Mouse (Mus musculus) layer of hippocampus, adult 8-10 months (tissue): Measurements from ENCODE around the gene Lhx5. TPM values are rescaled to one million over a fixed set of nuclear protein-coding genes. Genes with fewer than 3 reads are reported as not detected.
A peak's percentile ranks its signal among the peaks of the same experiment; 100 is the strongest.

ENCODE experiments used
- DNase-seq, 2 experiments: peaks; one replicate each; pipeline ENCODE4 v3.0.0; 2022; ENCODE audit warnings: low spot score in 2 of 2
- total RNA-seq, 4 experiments: library from RNA; stranded (reverse); gene quantifications; 2 replicates each; pipeline ENCODE4 v1.2.4; 2022

Lhx5 gene
- total RNA-seq, 4 experiments from 2014 or later, result 0.10 to 0.11 TPM; not detected in 2

GRCm38 (mm10) chr5:120431001-120431583, 407 bp upstream of the Lhx5 start:
- no peak for DNase-seq

GRCm38 (mm10) chr5:120432486-120433015, 1.1 kb downstream of the Lhx5 start:
- DNase-seq, result no peak

- no peak for DNase-seq
These were observed 1.7 kb downstream of the Lhx5 start for GRCm38 (mm10) chr5:120433135-120433760.

- DNase-seq, result no peak
These were observed 2.8 kb downstream of the Lhx5 start for GRCm38 (mm10) chr5:120434231-120434735.

GRCm38 (mm10) chr5:120435006-120435681, 3.6 kb downstream of the Lhx5 start:
- DNase-seq, result no peak

GRCm38 (mm10) chr5:120435731-120436501, 4.4 kb downstream of the Lhx5 start:
- no peak for DNase-seq

GRCm38 (mm10) chr5:120436885-120437495, 5.5 kb downstream of the Lhx5 start:
- DNase-seq, result no peak

- DNase-seq, result no peak
These were observed 6.0 kb downstream of the Lhx5 start for GRCm38 (mm10) chr5:120437539-120437938.

GRCm38 (mm10) chr5:120437986-120438385, 6.5 kb downstream of the Lhx5 start:
- DNase-seq, result no peak

- no peak for DNase-seq
These were observed 7.0 kb downstream of the Lhx5 start for GRCm38 (mm10) chr5:120438469-120438868.

GRCm38 (mm10) chr5:120438991-120439710, 7.7 kb downstream of the Lhx5 start:
- no peak for DNase-seq

GRCm38 (mm10) chr5:120439887-120440670, 8.6 kb downstream of the Lhx5 start:
- DNase-seq, result no peak

GRCm38 (mm10) chr5:120440733-120441132, 9.2 kb downstream of the Lhx5 start:
- peak; percentile 61 to 84 for DNase-seq

- DNase-seq, result no peak
These were observed 15.8 kb downstream of the Lhx5 start for GRCm38 (mm10) chr5:120447305-120447704.

GRCm38 (mm10) chr5:120454756-120455337, 23.3 kb downstream of the Lhx5 start:
- DNase-seq, result no peak

- no peak for DNase-seq
These were observed 24.8 kb downstream of the Lhx5 start for GRCm38 (mm10) chr5:120456253-120456652.

GRCm38 (mm10) chr5:120456841-120457554, 25.5 kb downstream of the Lhx5 start:
- no peak for DNase-seq

- peak in 1 of 2 experiments; percentile 53 for DNase-seq
These were observed 26.1 kb downstream of the Lhx5 start for GRCm38 (mm10) chr5:120457628-120458027.
